Mouse (Mus musculus): ENCODE results near the gene Gm37240. TPM values are rescaled to one million over a fixed set of nuclear protein-coding genes. Genes with fewer than 3 reads are reported as not detected.

Gene Gm37240
- polyA plus RNA-seq, 1 experiment from 2014 or later: 7.2 TPM

GRCm38 (mm10) chr3:84737137-84737536 is 1150.2 kb downstream of the Gm37240 start:
- peaks cover 12% of the 10 kb centered on the region for H3K27me3 ChIP-seq (replicated peaks)
- WGBS: 70% methylated on average over 3 of the region's 3 CpGs
- no peak overlapping the region for H3K4me3 ChIP-seq
- H3K4me1 ChIP-seq: peaks cover 5% of the 10 kb centered on the region; the same call in 1 of the 2 replicates
- no peaks in the 10 kb centered on the region for H3K36me3 ChIP-seq
- no peak overlapping the region for H3K27ac ChIP-seq (replicated peaks)
- no peak overlapping the region for H3K4me2 ChIP-seq
- H3K9me3 ChIP-seq: no peaks in the 10 kb centered on the region
- no peak overlapping the region for H3K9ac ChIP-seq
- ATAC-seq (ENCODE audit: extremely low read depth, insufficient number of reproducible peaks, low FRiP score, low TSS enrichment): no peak

- 53% methylated on average over 10 of the region's 10 CpGs for WGBS
- Histone ChIP-seq H3K9me3 (no peaks in the 10 kb centered on the region), H3K27me3 (replicated peaks) (peaks cover 15% of the 10 kb centered on the region), H3K27ac (replicated peaks) (no peak overlapping the region), H3K36me3 (no peaks in the 10 kb centered on the region), H3K9ac (no peak overlapping the region), H3K4me3 (no peak overlapping the region), H3K4me2 (no peak overlapping the region), H3K4me1 (peaks cover 12% of the 10 kb centered on the region)
- ATAC-seq (ENCODE audit: extremely low read depth, insufficient number of reproducible peaks, low FRiP score, low TSS enrichment): no peak
These were observed 1151.6 kb downstream of the Gm37240 start for GRCm38 (mm10) chr3:84735716-84736115.

- Histone ChIP-seq H3K4me3 (peak overlapping the region; percentile 43), H3K27me3 (replicated peaks) (peaks cover 21% of the 10 kb centered on the region), H3K4me2 (peak overlapping the region; percentile 68), H3K27ac (replicated peaks) (no peak overlapping the region), H3K9me3 (no peaks in the 10 kb centered on the region), H3K4me1 (peaks cover 12% of the 10 kb centered on the region), H3K9ac (no peak overlapping the region), H3K36me3 (no peaks in the 10 kb centered on the region)
- no peak for ATAC-seq (ENCODE audit: extremely low read depth, insufficient number of reproducible peaks, low FRiP score, low TSS enrichment)
- WGBS: 18% methylated on average over 6 of the region's 6 CpGs
These were observed 1154.8 kb downstream of the Gm37240 start for GRCm38 (mm10) chr3:84732516-84732915.

DNA sequence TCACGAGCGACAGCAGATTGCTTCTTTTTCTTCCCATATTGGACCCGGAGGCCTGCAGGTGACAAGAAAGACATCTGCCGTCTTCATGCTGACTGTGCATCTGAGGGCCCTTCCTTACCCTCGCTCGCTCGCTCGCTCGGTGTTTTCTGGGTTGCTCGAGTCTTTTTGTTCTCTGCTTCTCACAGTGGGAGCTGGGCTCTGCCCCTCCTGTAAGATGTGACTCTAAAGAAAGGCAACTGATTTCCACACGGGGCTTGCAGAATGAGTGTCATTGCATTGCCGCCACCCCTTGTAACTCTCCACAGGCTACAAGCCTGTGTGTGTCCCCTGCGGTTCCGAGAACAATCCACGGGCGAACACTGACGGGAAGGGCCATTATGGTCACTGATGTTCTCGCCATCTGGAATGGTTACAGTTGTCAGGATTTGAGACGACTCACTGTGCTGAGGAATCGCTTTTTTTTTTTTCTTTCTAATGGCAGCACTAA is 1155.3 kb downstream of the Gm37240 start:
- Histone ChIP-seq H3K27me3 (replicated peaks) (peaks cover 21% of the 10 kb centered on the region), H3K4me2 (peak overlapping the region; percentile 68), H3K9me3 (no peaks in the 10 kb centered on the region), H3K9ac (peak overlapping the region; percentile 76), H3K4me1 (peaks cover 12% of the 10 kb centered on the region), H3K4me3 (peak overlapping the region; percentile 43), H3K36me3 (no peaks in the 10 kb centered on the region), H3K27ac (replicated peaks) (no peak overlapping the region)
- ATAC-seq (ENCODE audit: extremely low read depth, insufficient number of reproducible peaks, low FRiP score, low TSS enrichment): no peak
- 6% methylated on average over 20 of the region's 20 CpGs for WGBS

DNA sequence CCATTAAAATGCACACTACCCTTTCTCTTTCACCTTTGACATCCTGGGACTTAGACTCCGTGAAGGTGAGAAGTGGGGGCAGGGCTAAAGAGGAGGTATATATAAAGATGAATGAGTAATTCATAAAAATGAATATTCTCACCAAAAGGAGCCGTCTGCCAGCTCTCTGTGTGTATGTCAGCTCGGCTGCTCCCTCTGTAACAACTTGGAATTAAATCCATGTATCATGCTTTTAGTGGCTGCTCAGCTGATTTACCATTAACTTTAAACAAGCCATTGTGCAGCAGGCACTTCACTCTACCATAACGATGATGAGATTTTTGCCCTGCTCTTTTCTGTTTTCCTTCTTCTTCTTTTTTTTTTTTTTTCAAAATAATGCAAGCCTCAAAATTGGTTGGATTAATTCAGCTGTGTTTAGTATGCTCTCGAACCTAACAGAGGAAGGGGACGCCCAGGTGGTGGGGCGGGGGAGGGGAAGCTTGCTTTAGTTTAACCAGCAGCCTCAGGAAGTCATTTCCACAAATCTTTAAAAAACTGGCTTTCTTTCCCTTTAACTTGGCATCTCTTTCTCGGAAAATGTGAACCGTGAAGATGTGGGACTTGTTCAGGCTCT is 1155.8 kb downstream of the Gm37240 start:
- 24% methylated on average over 9 of the region's 9 CpGs for WGBS
- Histone ChIP-seq H3K4me3 (peak overlapping the region; percentile 43), H3K9ac (peak overlapping the region; percentile 76), H3K9me3 (no peaks in the 10 kb centered on the region), H3K27ac (replicated peaks) (no peak overlapping the region), H3K4me1 (peaks cover 12% of the 10 kb centered on the region), H3K36me3 (no peaks in the 10 kb centered on the region), H3K4me2 (peak overlapping the region; percentile 68), H3K27me3 (replicated peaks) (peaks cover 21% of the 10 kb centered on the region)
- no peak for ATAC-seq (ENCODE audit: extremely low read depth, insufficient number of reproducible peaks, low FRiP score, low TSS enrichment)

GRCm38 (mm10) chr3:84731003-84731402 is 1156.3 kb downstream of the Gm37240 start:
- H3K27me3 ChIP-seq (replicated peaks): peaks cover 21% of the 10 kb centered on the region
- no peaks in the 10 kb centered on the region for H3K36me3 ChIP-seq
- no peaks in the 10 kb centered on the region for H3K9me3 ChIP-seq
- no peak for ATAC-seq (ENCODE audit: extremely low read depth, insufficient number of reproducible peaks, low FRiP score, low TSS enrichment)
- WGBS: 57% methylated on average over 5 of the region's 5 CpGs
- H3K4me2 ChIP-seq: no peak overlapping the region
- no peak overlapping the region for H3K9ac ChIP-seq
- no peak overlapping the region for H3K4me3 ChIP-seq
- H3K4me1 ChIP-seq: peaks cover 12% of the 10 kb centered on the region
- no peak overlapping the region for H3K27ac ChIP-seq (replicated peaks)

GRCm38 (mm10) chr3:84729806-84730205 is 1157.5 kb downstream of the Gm37240 start:
- H3K4me3 ChIP-seq: no peak overlapping the region
- peaks cover 8% of the 10 kb centered on the region for H3K4me1 ChIP-seq
- H3K27me3 ChIP-seq (replicated peaks): peaks cover 21% of the 10 kb centered on the region
- H3K36me3 ChIP-seq: no peaks in the 10 kb centered on the region
- H3K27ac ChIP-seq (replicated peaks): no peak overlapping the region
- no peak overlapping the region for H3K9ac ChIP-seq
- H3K4me2 ChIP-seq: no peak overlapping the region
- H3K9me3 ChIP-seq: no peaks in the 10 kb centered on the region
- WGBS: 74% methylated on average over 6 of the region's 6 CpGs
- ATAC-seq (ENCODE audit: extremely low read depth, insufficient number of reproducible peaks, low FRiP score, low TSS enrichment): no peak

DNA sequence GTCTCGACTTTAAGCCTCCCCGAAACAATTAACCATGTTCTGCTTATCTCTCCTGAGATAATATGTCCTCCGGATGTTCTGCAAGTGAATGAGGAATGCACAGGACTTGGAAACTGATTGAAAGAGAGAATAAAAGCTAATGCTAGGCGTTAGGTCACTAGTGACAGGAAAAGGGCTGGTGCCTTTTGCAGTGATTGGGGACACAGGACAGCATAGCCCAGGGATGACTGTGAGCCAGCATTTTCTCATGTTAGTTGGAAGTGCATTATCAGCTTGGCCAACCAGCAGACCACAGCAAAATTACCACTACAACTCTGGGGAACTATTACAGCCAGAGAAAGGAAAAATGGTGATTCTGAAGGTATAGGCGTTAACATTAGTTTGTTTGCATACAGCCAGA is 1163.3 kb downstream of the Gm37240 start:
- Histone ChIP-seq H3K9ac (no peak overlapping the region), H3K36me3 (no peaks in the 10 kb centered on the region), H3K4me1 (0 out of 2 replicates have a peak, but pooled peaks cover 5% of the 10 kb centered on the region), H3K9me3 (no peaks in the 10 kb centered on the region), H3K27ac (replicated peaks) (no peak overlapping the region), H3K4me3 (no peak overlapping the region), H3K27me3 (replicated peaks) (no peaks in the 10 kb centered on the region; the same call in 1 of the 2 replicates), H3K4me2 (no peak overlapping the region)
- no peak for ATAC-seq (ENCODE audit: extremely low read depth, insufficient number of reproducible peaks, low FRiP score, low TSS enrichment)
- 27% methylated on average over 5 of the region's 5 CpGs for WGBS

DNA sequence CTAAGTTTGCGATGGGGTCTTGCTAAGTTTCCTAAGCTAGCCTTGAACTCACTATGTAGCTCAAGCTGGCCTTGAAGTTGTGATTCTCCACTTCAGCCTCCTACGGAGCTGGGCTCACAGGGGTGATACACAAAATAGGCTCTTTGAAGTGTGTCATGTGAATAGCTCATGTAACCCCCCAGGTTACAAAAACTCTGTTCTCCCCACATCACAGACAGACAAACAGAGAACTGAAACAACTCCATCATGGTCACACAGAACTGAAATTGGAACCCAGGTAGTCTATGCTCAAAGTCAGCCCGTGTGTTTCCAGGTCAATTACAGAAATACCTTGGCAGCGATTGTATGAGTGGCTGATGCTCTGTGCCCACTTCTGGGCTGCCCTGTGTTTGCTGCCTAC is 1164.6 kb downstream of the Gm37240 start:
- Histone ChIP-seq H3K27ac (replicated peaks) (no peak overlapping the region), H3K4me2 (no peak overlapping the region), H3K9me3 (no peaks in the 10 kb centered on the region), H3K36me3 (no peaks in the 10 kb centered on the region), H3K4me1 (0 out of 2 replicates have a peak, but pooled peaks cover 5% of the 10 kb centered on the region), H3K4me3 (no peak overlapping the region), H3K9ac (no peak overlapping the region), H3K27me3 (replicated peaks) (no peaks in the 10 kb centered on the region; the same call in 1 of the 2 replicates)
- 82% methylated on average over 4 of the region's 4 CpGs for WGBS
- ATAC-seq (ENCODE audit: extremely low read depth, insufficient number of reproducible peaks, low FRiP score, low TSS enrichment): no peak

DNA sequence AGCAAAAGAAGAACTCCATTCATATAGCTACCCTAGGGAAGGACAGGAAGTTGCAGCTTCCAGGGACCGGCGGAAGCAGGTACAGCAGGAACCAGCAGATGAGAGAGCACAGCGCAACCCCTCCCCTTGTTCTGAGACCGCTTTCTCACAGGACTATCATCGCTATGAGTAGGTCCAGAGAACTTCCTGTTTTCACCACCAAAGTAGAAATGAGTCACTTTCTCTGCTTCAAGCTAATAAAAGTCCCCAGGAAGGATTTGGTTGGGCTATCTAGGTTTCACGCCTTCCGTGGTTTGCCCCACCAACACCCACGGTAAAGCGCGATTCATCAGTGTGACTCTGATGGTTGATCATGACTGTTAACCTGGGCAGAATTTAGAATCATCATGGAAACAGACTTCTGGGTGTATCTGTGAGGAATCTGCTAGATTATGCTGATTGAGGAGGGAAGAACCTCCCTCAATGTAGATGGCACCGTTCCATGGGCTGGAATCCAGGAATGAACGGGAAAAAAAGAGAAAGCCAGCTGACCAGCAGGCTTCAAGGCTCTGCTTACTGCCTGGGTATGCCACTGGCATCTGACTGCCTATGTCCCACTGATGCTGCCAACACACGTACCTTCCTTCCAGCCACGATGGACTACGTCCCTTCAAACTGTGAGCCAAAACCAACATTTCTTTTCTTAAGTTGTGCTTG is 1172.1 kb downstream of the Gm37240 start:
- no peak overlapping the region for H3K9ac ChIP-seq
- H3K27ac ChIP-seq (replicated peaks): no peak overlapping the region
- H3K4me2 ChIP-seq: no peak overlapping the region
- H3K36me3 ChIP-seq: no peaks in the 10 kb centered on the region
- H3K27me3 ChIP-seq (replicated peaks): no peaks in the 10 kb centered on the region
- no peaks in the 10 kb centered on the region for H3K4me1 ChIP-seq
- H3K9me3 ChIP-seq: peaks cover 9% of the 10 kb centered on the region; the same call in 1 of the 2 replicates
- WGBS: 80% methylated on average over 15 of the region's 15 CpGs
- H3K4me3 ChIP-seq: no peak overlapping the region
- no peak for ATAC-seq (ENCODE audit: extremely low read depth, insufficient number of reproducible peaks, low FRiP score, low TSS enrichment)

- Histone ChIP-seq H3K4me3 (no peak overlapping the region), H3K27ac (replicated peaks) (no peak overlapping the region), H3K27me3 (replicated peaks) (no peaks in the 10 kb centered on the region), H3K4me1 (peaks cover 14% of the 10 kb centered on the region), H3K36me3 (no peaks in the 10 kb centered on the region), H3K9me3 (peaks cover 9% of the 10 kb centered on the region; the same call in 1 of the 2 replicates), H3K9ac (no peak overlapping the region), H3K4me2 (no peak overlapping the region)
- ATAC-seq (ENCODE audit: extremely low read depth, insufficient number of reproducible peaks, low FRiP score, low TSS enrichment): no peak
- WGBS: 38% methylated on average over 2 of the region's 2 CpGs
These were observed 1174.4 kb downstream of the Gm37240 start for GRCm38 (mm10) chr3:84712941-84713340.
